Comparison of ENCODE assay signal across 7 mouse cellular contexts in the genomic region with DNA sequence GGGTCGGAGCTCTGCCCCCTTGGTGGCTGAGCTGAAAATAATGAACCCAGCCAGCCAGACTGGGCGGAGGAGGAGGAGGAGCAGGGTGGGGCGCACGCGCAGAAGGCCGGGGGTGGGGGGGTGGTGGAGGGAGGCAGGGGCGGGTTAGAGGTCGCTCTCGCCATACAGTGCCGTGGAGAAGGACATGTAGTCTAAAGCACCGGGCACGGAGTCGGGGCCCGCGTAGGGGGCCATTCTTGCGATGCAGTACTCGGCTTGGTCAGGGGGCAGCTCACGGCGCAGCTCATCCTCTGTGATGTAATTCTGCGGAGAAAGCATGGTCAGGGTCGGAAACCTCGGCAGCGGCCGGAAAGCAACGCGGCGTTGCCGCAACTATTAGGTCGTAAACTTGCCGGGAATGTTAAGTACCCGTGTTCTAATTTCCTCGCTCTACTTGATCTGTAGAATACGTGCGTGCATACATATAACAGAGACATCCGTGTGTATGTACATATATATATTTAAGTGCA. TPM values are rescaled to one million over a fixed set of nuclear protein-coding genes. Genes with fewer than 3 reads are reported as not detected.
DNase-seq lines count a peak whose midpoint lies in the region; ATAC-seq and TF ChIP-seq lines count a peak whose summit lies in the region.

No protein-coding gene starts in this region.

- no peaks in the 10 kb centered on the region for H3K4me1 ChIP-seq in embryonic fibroblast, embryonic 13.5 days (ENCODE audit: control insufficient read depth, insufficient read depth, low read length)
- peaks cover 17% of the 10 kb centered on the region for H3K4me1 ChIP-seq in heart, embryonic 13.5 days
- H3K4me1 ChIP-seq in kidney, postnatal 0 days (replicated peaks; ENCODE audit: insufficient read depth, low read length) = no peaks in the 10 kb centered on the region
- no peaks in the 10 kb centered on the region for H3K4me1 ChIP-seq in liver, adult 2 months (ENCODE audit: control insufficient read depth, insufficient read depth, low read length)

- peak; percentile 95 for DNase-seq in brain, adult 2 months (ENCODE audit: low read depth, low spot score)
- peak; percentile 93 for DNase-seq in kidney, postnatal 0 days (ENCODE audit: low spot score)
- peak; percentile 66 for DNase-seq in liver, adult 2 months (ENCODE audit: extremely low read depth, low read depth, low spot score)
- DNase-seq in spleen, postnatal 4 days (ENCODE audit: low spot score in 2 of 2) = peak; percentile 79 to 86

- TF ChIP-seq CTCF in embryonic fibroblast, embryonic 13.5 days (IDR thresholded peaks at IDR 0.05; ENCODE audit: borderline replicate concordance, insufficient read depth, low read length) = no peak
- no peak for TF ChIP-seq CTCF in kidney, postnatal 0 days (IDR thresholded peaks at IDR 0.05; ENCODE audit: low read depth)
- no peak for TF ChIP-seq CTCF in liver, adult 2 months (IDR thresholded peaks at IDR 0.05; ENCODE audit: low read depth, low read length)

- WGBS in heart, embryonic 13.5 days = 23% methylated on average over 35 of the region's 35 CpGs
- WGBS in kidney, postnatal 0 days = 20% methylated on average over 35 of the region's 35 CpGs
- WGBS in liver, adult 2 months = 52% methylated on average over 35 of the region's 35 CpGs

- H3K79me2 ChIP-seq in liver, adult 2 months (ENCODE audit: control insufficient read depth, insufficient read depth, low read length) = no peaks in the 10 kb centered on the region

- peak overlapping the region; percentile 81 for H3K9ac ChIP-seq in heart, embryonic 13.5 days
- peak overlapping the region; percentile 47; the same call in 1 of the 2 replicates for H3K9ac ChIP-seq in kidney, postnatal 0 days (ENCODE audit: low read depth, low read length)
- H3K9ac ChIP-seq in liver, adult 2 months (ENCODE audit: low read depth, low read length) = peak overlapping the region; percentile 52

- H3K27me3 ChIP-seq in heart, embryonic 13.5 days (replicated peaks) = no peaks in the 10 kb centered on the region
- no peaks in the 10 kb centered on the region for H3K27me3 ChIP-seq in kidney, postnatal 0 days (ENCODE audit: insufficient read depth, low read length)
- H3K27me3 ChIP-seq in liver, adult 2 months (ENCODE audit: control insufficient read depth, insufficient read depth, low read length) = no peaks in the 10 kb centered on the region

- no peak for TF ChIP-seq POLR2A in embryonic fibroblast, embryonic 13.5 days (IDR thresholded peaks at IDR 0.05; ENCODE audit: low read depth, low read length)
- no peak for TF ChIP-seq POLR2A in liver, adult 2 months (IDR thresholded peaks at IDR 0.05; ENCODE audit: extremely low read depth, insufficient read depth, low read length)

- no peak overlapping the region for H3K4me3 ChIP-seq in embryonic fibroblast, embryonic 13.5 days (ENCODE audit: insufficient read depth, low read length)
- peak overlapping the region; percentile 61 for H3K4me3 ChIP-seq in heart, embryonic 13.5 days
- H3K4me3 ChIP-seq in kidney, postnatal 0 days (replicated peaks; ENCODE audit: low read depth, low read length) = peak overlapping the region; percentile 53
- peak overlapping the region; percentile 75 for H3K4me3 ChIP-seq in liver, adult 2 months (ENCODE audit: insufficient read depth, low read depth, low read length)

- no peaks in the 10 kb centered on the region for H3K9me3 ChIP-seq in heart, embryonic 13.5 days
- H3K9me3 ChIP-seq in kidney, postnatal 0 days (replicated peaks; ENCODE audit: low read length) = no peaks in the 10 kb centered on the region

- H3K36me3 ChIP-seq in heart, embryonic 13.5 days = peaks cover 90% of the 10 kb centered on the region
- peaks cover 40% of the 10 kb centered on the region for H3K36me3 ChIP-seq in kidney, postnatal 0 days (ENCODE audit: insufficient read depth, low read length)
- H3K36me3 ChIP-seq in liver, adult 2 months (ENCODE audit: control insufficient read depth, insufficient read depth, low read length) = peaks cover 12% of the 10 kb centered on the region

- peak overlapping the region; percentile 58 for H3K4me2 ChIP-seq in heart, embryonic 13.5 days
- H3K4me2 ChIP-seq in kidney, postnatal 0 days (ENCODE audit: low read length) = peak overlapping the region; percentile 35

- H3K27ac ChIP-seq in embryonic fibroblast, embryonic 13.5 days (ENCODE audit: insufficient read depth, low read length) = peak overlapping the region; percentile 37; the same call in 1 of the 2 replicates
- H3K27ac ChIP-seq in heart, embryonic 13.5 days (replicated peaks) = peak overlapping the region; percentile 89
- peak overlapping the region; percentile 58; the same call in 1 of the 2 replicates for H3K27ac ChIP-seq in kidney, postnatal 0 days
- peak overlapping the region; percentile 50 for H3K27ac ChIP-seq in liver, adult 2 months (replicated peaks; ENCODE audit: insufficient read depth, low read depth, low read length)

- 0 out of 2 replicates have a peak, but pooled peaks have one; percentile 43 for ATAC-seq in heart, embryonic 13.5 days (ENCODE audit: extremely low read depth, insufficient number of reproducible peaks, low FRiP score, low TSS enrichment)
- ATAC-seq in kidney, postnatal 0 days (replicated peaks; ENCODE audit: low FRiP score, low read depth) = peak; percentile 71
- ATAC-seq in monocyte, adult 5-6 weeks (replicated peaks; ENCODE audit: insufficient number of reproducible peaks, low FRiP score, low TSS enrichment, poor library complexity, severe bottlenecking) = peak; percentile 74

RNA-seq across cellular contexts. Expression of gene Zfp36l1, which starts 55.4 kb away (rescaled TPM):
- polyA plus RNA-seq in embryonic fibroblast, embryonic 13.5 days (2011; ENCODE audit: insufficient read length, low read depth, missing spikeins) = 72.6 and 139 TPM in 2 replicates
- 89.3 and 96.2 TPM in 2 replicates for polyA plus RNA-seq in heart, embryonic 13.5 days (2015; fragmentation: Nextera tagmentation; extraction: Ambion mirVana)
- polyA plus RNA-seq in kidney, postnatal 0 days (2015; fragmentation: Nextera tagmentation; extraction: Ambion mirVana) = 141 and 160 TPM in 2 replicates
- 15.4 and 21.8 TPM in 2 replicates for total RNA-seq in liver, adult 2 months (2014; rRNA removed)
- polyA plus RNA-seq in liver, adult 2 months (2012; rRNA removed) = 125 and 162 TPM in 2 replicates
- total RNA-seq in monocyte, adult 5-6 weeks (2017) = 42.9 to 74.7 TPM (median 44.7 TPM) in 3 replicates

Comparison
In these comparisons a context has a peak if more than half of its experiments do, and no peak if none do; other contexts are left out.
1. H3K27ac ChIP-seq: peak in every context shown above with its lines; median percentile 89 in heart, embryonic 13.5 days; 58 in kidney, postnatal 0 days; 50 in liver, adult 2 months; 37 in embryonic fibroblast, embryonic 13.5 days.